Mouse (Mus musculus): ENCODE measurements around the gene Dnal1.

GRCm38 (mm10) chr12:84068296-84068695 lies 45.9 kb upstream of the Dnal1 start:
- TF ChIP-seq CTCF (IDR thresholded peaks at IDR 0.05) (no peak), EP300 (IDR thresholded peaks at IDR 0.05) (no peak)
